In genomic region chr5:25100516-25101125, GRCm38 (mm10) we compare ENCODE assay signal across 8 mouse cellular contexts. TPM values are rescaled to one million over a fixed set of nuclear protein-coding genes. Genes with fewer than 3 reads are reported as not detected.
DNase-seq lines count a peak whose midpoint lies in the region; ATAC-seq and TF ChIP-seq lines count a peak whose summit lies in the region.

Prkag2 (minus strand) TSS chr5:25100642.

- DNase-seq in CD4-positive helper T cell, adult 2 months (ENCODE audit: low read depth, low spot score) = peak; percentile 68
- peak; percentile 80 for DNase-seq in adrenal gland, postnatal 25 days
- peak; percentile 56 for DNase-seq in forebrain, embryonic 10.5 days (ENCODE audit: extremely low spot score, low spot score)
- peak; percentile 84 to 85 for DNase-seq in heart, postnatal 10 days
- peak; percentile 81 to 84 for DNase-seq in kidney, postnatal 36 days
- DNase-seq in lung, adult 18-20 months = peak; percentile 78 to 81
- DNase-seq in thymus, adult 2 months = peak; percentile 60

- WGBS in forebrain, embryonic 10.5 days = under 1% methylated on average over 41 of the region's 50 CpGs
- WGBS in neural tube, embryonic 13.5 days = under 1% methylated on average over 33 of the region's 50 CpGs
- under 1% methylated on average over 50 of the region's 50 CpGs for WGBS in thymus, adult 2 months

- TF ChIP-seq POLR2A in thymus, adult 2 months (IDR thresholded peaks at IDR 0.05; ENCODE audit: control insufficient read depth, extremely low read depth, insufficient read depth, low read length, poor library complexity) = no peak

- peaks cover 27% of the 10 kb centered on the region for H3K4me1 ChIP-seq in forebrain, embryonic 10.5 days
- peaks cover 27% of the 10 kb centered on the region for H3K4me1 ChIP-seq in neural tube, embryonic 13.5 days (replicated peaks)
- peaks cover 20% of the 10 kb centered on the region for H3K4me1 ChIP-seq in thymus, adult 2 months (replicated peaks; ENCODE audit: control insufficient read depth, insufficient read depth, low read length)

- H3K27ac ChIP-seq in forebrain, embryonic 10.5 days = peak within 1 kb of the TSS; percentile 81
- no peak within 1 kb of the TSS for H3K27ac ChIP-seq in neural tube, embryonic 13.5 days (replicated peaks)
- H3K27ac ChIP-seq in thymus, adult 2 months (ENCODE audit: control insufficient read depth, insufficient read depth, low read length) = no peak within 1 kb of the TSS

- no peaks in the 10 kb centered on the region for H3K36me3 ChIP-seq in forebrain, embryonic 10.5 days (replicated peaks)
- H3K36me3 ChIP-seq in neural tube, embryonic 13.5 days = no peaks in the 10 kb centered on the region
- H3K36me3 ChIP-seq in thymus, adult 2 months (ENCODE audit: control insufficient read depth, insufficient read depth, low read length) = no peaks in the 10 kb centered on the region

- TF ChIP-seq CTCF in thymus, adult 2 months (IDR thresholded peaks at IDR 0.05; ENCODE audit: borderline replicate concordance, control insufficient read depth, extremely low read depth, insufficient read depth, low read length, poor library complexity) = no peak

- H3K9me3 ChIP-seq in forebrain, embryonic 10.5 days = no peaks in the 10 kb centered on the region
- H3K9me3 ChIP-seq in neural tube, embryonic 13.5 days = no peaks in the 10 kb centered on the region

- peak within 1 kb of the TSS; percentile 99 for H3K4me2 ChIP-seq in neural tube, embryonic 13.5 days

- H3K27me3 ChIP-seq in forebrain, embryonic 10.5 days (ENCODE audit: poor library complexity, severe bottlenecking) = peaks cover 74% of the 10 kb centered on the region
- H3K27me3 ChIP-seq in neural tube, embryonic 13.5 days = peaks cover 56% of the 10 kb centered on the region
- H3K27me3 ChIP-seq in thymus, adult 2 months (ENCODE audit: control insufficient read depth, insufficient read depth, low read length) = no peaks in the 10 kb centered on the region

- H3K9ac ChIP-seq in neural tube, embryonic 13.5 days = peak within 1 kb of the TSS; percentile 70

- intact Hi-C loops in heart, postnatal 10 days (cut with DNase I) = no loop called here

- ATAC-seq in neural tube, embryonic 13.5 days (ENCODE audit: low read depth) = peak; percentile 69

- peak within 1 kb of the TSS; percentile 69 for H3K4me3 ChIP-seq in forebrain, embryonic 10.5 days
- H3K4me3 ChIP-seq in neural tube, embryonic 13.5 days = peak within 1 kb of the TSS; percentile 59
- peak within 1 kb of the TSS; percentile 56 for H3K4me3 ChIP-seq in thymus, adult 2 months (ENCODE audit: control insufficient read depth, insufficient read depth, low read length)

RNA-seq across cellular contexts. Expression of gene Prkag2, which starts in this region (rescaled TPM):
- total RNA-seq in adrenal gland, postnatal 25 days (2021) = 32.5 and 34.8 TPM in 2 replicates
- polyA plus RNA-seq in forebrain, embryonic 10.5 days (2016; fragmentation: Nextera tagmentation; extraction: Ambion mirVana) = 45.0 and 48.4 TPM in 2 replicates
- 10 to 100 TPM; 82.5 to 85.2 TPM for total RNA-seq in heart, postnatal 10 days (2021)
- polyA plus RNA-seq in neural tube, embryonic 13.5 days (2015; fragmentation: Nextera tagmentation; extraction: Ambion mirVana) = 76.5 and 85.1 TPM in 2 replicates
- polyA plus RNA-seq in thymus, adult 2 months (2012; rRNA removed) = 21.4 and 23.5 TPM in 2 replicates
